Mouse (Mus musculus) mesoderm, embryonic 11.5 days (tissue): ENCODE results near the gene Mia2.

ENCODE experiments used
- DNase-seq: peaks from one replicate; pipeline ENCODE4 v3.0.0-alpha.2; 2012; ENCODE audit warnings: low read depth, low spot score

Gene Mia2

GRCm38 (mm10) chr12:59104771-59105170, 9.2 kb downstream of the Mia2 start:
- DNase-seq = no peak

GRCm38 (mm10) chr12:59105914-59106313, 10.3 kb downstream of the Mia2 start:
- DNase-seq = no peak

GRCm38 (mm10) chr12:59106491-59106890, 10.9 kb downstream of the Mia2 start:
- no peak for DNase-seq

- DNase-seq = no peak
These were observed 12.3 kb downstream of the Mia2 start for GRCm38 (mm10) chr12:59107926-59108325.

- no peak for DNase-seq
These were observed 21.6 kb downstream of the Mia2 start for GRCm38 (mm10) chr12:59117184-59117583.

GRCm38 (mm10) chr12:59125426-59125825, 29.8 kb downstream of the Mia2 start:
- DNase-seq = no peak

- DNase-seq = no peak
These were observed 32.9 kb downstream of the Mia2 start for GRCm38 (mm10) chr12:59128501-59128900.

- no peak for DNase-seq
These were observed 33.4 kb downstream of the Mia2 start for GRCm38 (mm10) chr12:59129038-59129437.

- DNase-seq = peak; percentile 43
These were observed 34.0 kb downstream of the Mia2 start for GRCm38 (mm10) chr12:59129592-59129991.

GRCm38 (mm10) chr12:59130249-59130648, 34.6 kb downstream of the Mia2 start:
- no peak for DNase-seq

GRCm38 (mm10) chr12:59130651-59131577, 35.3 kb downstream of the Mia2 start:
- DNase-seq = peak; percentile 95

- peak; percentile 82 for DNase-seq
These were observed 36.0 kb downstream of the Mia2 start for GRCm38 (mm10) chr12:59131578-59131946.

- no peak for DNase-seq
These were observed 36.9 kb downstream of the Mia2 start for GRCm38 (mm10) chr12:59132462-59132861.

GRCm38 (mm10) chr12:59132940-59133339, 37.3 kb downstream of the Mia2 start:
- DNase-seq = no peak

- no peak for DNase-seq
These were observed 37.9 kb downstream of the Mia2 start for GRCm38 (mm10) chr12:59133437-59133999.

- DNase-seq = no peak
These were observed 39.5 kb downstream of the Mia2 start for GRCm38 (mm10) chr12:59135096-59135495.

- DNase-seq = no peak
These were observed 40.1 kb downstream of the Mia2 start for GRCm38 (mm10) chr12:59135533-59136300.

GRCm38 (mm10) chr12:59137031-59137430, 41.4 kb downstream of the Mia2 start:
- no peak for DNase-seq

- no peak for DNase-seq
These were observed 43.8 kb downstream of the Mia2 start for GRCm38 (mm10) chr12:59139372-59139771.

- DNase-seq = no peak
These were observed 49.5 kb downstream of the Mia2 start for GRCm38 (mm10) chr12:59145130-59145529.

- DNase-seq = no peak
These were observed 54.1 kb downstream of the Mia2 start for GRCm38 (mm10) chr12:59149691-59150090.

- DNase-seq = peak; percentile 2
These were observed 65.5 kb downstream of the Mia2 start for GRCm38 (mm10) chr12:59161091-59161490.
